Mouse (Mus musculus) c-Kit-positive CD71-negative TER-119-negative erythroid progenitor cells, embryonic 14.5 days (primary cell): ENCODE data around the gene Ttll9.

Experiments used
- DNase-seq: peaks from one replicate; pipeline ENCODE4 v3.0.0-alpha.2; 2013; ENCODE audit warnings: low read depth

Ttll9 gene

GRCm38 (mm10) chr2:153051537-153051936, 89.3 kb downstream of the Ttll9 start:
- no peak for DNase-seq

- DNase-seq = no peak
These were observed 90.5 kb downstream of the Ttll9 start for GRCm38 (mm10) chr2:153052700-153053351.

GRCm38 (mm10) chr2:153053896-153054295, 91.6 kb downstream of the Ttll9 start:
- no peak for DNase-seq

DNA sequence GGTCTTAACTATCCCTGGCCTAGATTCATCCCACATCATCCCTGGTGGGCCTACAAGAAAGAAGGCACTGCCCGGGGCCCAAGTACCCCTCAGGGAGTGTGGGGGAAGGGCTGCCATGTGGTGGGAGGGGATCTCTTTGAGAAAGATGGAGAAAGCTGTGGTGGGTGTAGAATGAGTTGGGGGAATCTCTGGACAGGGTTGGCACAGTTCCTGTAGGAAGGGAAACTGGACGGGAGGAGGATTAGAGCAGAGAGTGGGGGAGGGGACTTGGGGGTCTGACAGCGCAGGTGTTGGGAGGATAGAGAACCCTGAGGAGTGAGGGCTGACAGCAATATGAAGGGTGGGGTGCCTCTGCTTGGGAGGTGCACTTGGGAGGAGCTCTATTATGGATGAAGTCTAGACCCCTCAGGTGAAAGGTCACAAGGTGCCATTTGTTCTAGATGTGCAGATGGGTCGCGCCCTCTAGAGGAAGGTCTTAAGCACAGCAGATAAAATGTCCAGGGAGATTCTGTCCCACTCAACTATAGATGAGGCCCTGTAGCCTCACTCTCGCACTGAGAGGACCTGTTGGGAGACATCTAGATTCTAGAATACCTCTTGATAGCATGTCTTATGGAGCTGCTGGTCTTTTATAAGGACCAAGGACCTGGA, 93.1 kb downstream of the Ttll9 start:
- DNase-seq = no peak
